Mouse (Mus musculus): ENCODE data around the gene Pglyrp2.

The Pglyrp2 gene

DNA sequence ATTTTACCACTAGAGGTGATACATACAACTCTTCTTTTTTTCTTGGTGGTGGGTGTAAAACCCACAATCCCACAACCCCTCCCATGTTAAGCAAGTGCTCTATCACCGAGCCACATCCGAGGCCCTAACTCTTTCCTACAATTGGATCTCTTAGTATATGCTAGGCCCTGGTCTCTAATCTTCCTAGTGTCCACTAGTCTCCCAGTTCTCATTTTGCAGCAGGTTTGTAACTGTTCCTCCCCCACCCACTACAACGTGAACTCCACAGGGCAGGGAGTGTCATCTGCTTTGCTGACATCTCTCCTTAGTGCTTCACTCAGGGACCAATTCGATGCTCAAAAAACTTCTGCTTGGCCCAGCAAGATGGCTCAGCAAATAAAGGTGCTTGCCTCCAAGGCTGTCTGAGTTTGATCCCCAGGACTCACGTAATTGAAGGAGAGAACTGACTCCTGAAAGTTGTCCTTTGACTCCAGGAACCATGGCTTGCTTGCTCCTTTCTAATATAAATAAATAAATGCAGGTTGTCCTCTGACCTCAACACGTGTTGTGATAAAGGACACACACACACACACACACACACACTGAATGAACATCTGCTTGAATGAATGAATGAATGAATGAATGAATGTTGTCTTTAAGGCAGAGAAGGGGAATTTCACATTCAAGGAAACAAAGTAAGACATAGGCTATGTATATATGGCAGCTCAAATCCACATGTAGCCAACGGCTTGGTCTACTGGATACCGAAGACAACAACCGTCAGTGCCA is 21.8 kb downstream of the Pglyrp2 start:
- peak; percentile 48 for DNase-seq (ENCODE audit: low spot score)

DNA sequence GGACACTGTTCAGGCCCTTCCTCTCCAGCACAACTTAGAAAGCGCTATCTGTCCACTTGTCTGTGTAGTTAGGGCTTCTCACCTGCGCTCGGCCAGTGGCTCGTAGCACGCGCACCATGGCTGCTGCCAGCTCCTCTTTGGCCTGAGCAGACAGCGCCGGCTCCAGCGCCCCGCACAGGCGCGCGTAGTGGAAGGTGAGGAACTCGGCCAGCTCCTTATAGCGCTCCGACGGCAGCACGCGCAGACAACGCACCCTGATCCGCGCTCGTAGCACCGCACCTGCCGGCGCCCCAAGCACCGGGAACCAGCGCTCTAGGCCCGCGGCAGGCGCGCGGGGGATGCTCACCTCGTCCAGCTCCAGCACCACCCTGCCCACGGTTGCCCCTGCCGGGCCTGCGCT is 27.7 kb downstream of the Pglyrp2 start:
- DNase-seq (ENCODE audit: low spot score), result no peak

DNA sequence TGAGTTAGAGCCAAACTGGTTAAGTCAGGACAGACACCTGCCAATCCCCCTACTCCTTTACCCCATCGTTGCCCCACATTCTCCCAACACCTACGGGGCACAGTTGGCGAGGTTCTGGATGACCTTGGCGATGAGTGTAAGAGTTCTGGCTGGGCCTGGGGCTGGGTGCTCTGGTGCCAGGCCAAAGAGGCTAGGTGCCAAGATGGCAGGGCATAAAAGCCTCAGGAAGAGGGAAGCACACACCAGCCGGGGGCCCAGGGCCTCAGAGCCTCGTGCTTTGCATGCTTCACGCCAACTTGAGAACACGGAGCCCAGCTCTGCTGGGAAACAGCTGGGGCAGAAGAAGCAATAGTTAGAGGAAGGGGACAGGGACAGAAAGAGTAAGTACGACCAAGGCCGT is 30.0 kb downstream of the Pglyrp2 start:
- DNase-seq (ENCODE audit: low spot score), result no peak

DNA sequence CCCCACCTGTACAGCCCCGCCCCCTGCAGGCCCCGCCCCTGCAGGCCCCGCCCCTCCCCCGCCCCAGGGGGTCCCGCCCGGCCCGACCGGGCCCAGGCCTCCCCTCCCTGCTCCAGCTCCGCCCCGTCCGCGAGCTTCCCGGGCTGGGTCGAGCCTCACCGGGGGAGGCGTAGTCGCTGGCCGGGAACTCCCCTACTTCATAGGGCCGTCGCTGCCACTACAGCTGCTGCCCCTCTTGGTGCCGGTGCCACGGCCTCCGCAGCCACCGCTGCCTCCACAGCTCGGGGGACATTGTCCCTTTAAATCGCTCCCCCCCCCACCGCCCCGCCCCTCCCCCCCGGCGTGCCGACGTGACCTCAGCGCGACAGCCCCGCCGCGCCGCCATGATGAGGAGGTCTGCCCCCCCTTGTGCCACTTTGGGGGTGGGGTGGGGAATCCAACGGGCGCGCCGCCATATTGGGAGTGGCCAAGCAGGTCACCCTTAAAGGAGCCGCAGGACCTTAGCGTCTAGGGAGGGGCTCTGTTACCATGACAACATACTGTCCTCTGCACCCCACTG is 34.8 kb downstream of the Pglyrp2 start, which contains the start of gene Wiz:
Wiz (minus strand) TSS at position 339 of the 559 bp plus-strand sequence.
- DNase-seq (ENCODE audit: low spot score), result peak; percentile 90

DNA sequence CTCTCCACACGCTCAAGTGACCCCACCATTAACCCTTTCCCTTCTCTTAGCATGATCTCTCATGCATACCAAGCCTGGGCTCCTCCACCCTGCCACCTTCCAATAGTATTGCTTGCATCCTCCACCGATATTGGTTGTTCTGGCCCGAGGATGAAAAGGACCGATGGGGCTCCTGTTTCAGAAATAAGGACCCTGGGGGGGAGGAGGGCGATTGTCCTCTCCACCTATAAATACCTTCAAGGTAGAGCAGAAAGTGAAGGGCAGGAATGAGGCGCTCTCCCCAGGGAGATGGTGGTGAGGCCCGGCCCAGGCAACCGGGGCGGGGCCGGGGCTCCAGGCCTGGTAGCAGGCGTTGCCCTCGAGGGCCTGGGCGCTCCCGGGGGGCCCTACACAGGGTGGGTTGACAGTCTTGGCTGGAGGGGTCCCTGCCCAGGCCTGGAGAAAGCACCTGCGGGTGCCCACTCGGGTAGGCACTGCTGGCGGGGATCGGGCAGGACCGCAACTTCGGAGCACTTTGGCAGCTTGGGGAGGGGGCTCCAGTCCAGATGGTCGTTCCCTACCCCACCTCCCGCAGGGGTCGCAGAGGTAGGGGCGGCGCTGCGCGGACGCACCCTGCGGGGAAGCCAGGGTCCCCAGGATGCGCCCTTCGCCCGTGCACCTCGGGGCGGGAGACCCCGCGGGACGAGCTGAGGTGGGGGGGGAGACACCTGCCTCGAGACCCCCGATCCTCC is 35.4 kb downstream of the Pglyrp2 start:
- no peak for DNase-seq (ENCODE audit: low spot score)

DNA sequence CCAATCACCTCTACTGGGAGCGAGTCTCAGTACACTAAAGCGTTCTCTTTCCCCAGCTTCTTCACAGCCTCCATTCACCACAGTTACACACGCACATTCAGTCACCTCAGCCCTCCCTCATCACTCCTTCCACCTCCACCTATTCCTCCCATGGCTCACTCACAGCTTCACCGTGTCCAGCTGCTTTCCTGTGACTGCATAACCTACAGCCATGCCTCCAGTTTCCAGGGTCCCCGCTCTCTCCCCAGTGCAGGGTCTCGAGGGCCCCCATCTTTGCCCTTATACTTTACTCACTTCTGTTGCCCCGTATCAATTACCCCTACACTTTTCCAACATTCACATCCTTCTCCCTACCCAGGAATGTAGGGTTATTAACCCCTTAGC is 36.0 kb downstream of the Pglyrp2 start:
- DNase-seq (ENCODE audit: low spot score), result no peak

DNA sequence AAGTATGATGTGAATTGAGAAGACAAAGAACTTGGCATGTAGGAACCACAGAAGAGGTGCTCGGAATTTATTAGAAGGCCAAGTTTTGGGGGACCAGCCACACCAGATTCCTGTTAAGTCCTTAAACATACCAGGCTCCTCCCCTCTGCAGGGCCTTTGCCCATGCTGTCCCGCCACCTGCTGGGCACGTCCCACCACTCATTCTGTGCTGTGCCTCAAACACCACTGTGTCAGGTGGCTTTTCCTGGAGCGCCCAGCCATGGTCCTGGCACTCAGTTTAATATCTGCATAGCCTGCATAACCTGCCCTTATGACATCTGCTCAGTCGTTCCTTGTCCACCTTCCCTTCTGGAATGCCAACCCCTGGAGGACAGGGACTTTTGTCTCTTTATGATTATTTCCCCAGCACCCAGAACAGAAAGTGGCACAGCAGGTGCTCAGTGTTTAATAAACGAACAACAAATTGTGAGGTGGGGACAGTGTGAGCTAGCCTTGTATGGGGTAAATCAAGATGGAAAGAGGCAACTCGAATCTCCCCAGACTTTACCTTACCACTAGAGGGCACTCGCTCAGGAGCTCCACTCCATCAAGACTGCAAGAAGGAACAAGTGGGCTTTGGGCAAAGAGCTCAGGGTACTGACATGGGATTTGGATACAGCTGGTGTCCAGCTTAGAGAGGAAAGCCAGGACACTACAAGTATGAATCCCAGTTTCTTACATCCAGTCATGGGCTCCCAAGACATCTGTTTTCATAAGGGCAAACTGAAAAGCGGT is 37.1 kb downstream of the Pglyrp2 start:
- DNase-seq (ENCODE audit: low spot score), result peak; percentile 62

DNA sequence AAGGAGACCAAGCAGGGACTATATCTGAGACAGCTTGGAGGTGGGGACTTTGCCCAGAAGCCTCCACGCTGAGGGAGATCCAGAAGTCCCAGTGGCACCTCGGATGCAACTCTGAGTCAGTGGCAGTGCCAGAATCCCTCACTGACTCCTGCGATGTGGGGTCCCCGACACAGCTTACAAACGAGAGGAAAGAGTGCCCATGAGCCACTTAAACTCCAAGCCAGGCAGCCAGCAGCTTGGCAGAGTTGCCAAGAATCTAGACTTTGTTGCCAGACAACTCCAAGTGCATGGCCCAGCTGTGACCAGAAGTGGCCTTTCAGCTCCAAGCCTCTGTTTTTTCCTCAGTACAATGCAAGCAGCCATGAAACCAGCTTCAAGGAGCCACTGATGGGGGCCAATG is 40.3 kb downstream of the Pglyrp2 start:
- no peak for DNase-seq (ENCODE audit: low spot score)

DNA sequence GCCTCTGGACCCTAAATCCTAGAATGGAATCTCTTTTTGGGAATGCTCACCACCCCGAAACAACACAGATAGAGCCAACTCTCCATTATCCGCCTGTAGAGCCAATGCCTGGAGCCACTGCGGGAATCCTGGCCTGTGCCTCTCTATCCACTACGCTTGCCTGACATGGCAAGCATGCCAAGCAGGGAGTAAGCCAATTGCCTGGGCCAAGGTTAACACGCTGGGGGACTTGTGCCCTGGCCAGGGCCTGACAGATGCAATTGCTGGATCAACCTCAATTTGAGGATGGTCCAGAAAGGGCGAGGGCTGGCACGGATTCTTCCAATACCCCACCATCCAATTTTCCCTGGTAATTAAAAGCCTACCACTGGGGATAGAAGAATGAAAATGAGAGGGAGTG is 41.4 kb downstream of the Pglyrp2 start:
- no peak for DNase-seq (ENCODE audit: low spot score)

DNA sequence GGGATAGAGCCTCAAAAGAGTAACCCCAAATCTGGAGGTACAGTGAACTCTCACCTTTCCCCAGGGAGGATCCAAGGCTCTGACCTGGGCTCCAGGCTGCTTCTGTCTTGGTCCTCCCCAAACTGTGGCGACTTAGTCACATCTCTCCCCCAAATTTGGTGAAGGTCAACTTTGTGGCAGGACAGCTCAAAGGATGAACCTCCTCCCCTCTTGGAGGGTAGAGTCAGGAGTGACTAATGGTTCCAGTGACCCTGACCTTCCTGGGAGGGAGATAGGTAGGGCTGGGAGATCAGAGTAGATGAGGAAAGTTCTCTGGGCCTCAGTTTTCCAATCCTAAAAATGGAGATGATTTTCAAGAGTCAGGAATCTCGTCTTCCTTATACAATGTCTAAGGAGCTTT is 45.2 kb downstream of the Pglyrp2 start:
- DNase-seq (ENCODE audit: low spot score), result no peak

DNA sequence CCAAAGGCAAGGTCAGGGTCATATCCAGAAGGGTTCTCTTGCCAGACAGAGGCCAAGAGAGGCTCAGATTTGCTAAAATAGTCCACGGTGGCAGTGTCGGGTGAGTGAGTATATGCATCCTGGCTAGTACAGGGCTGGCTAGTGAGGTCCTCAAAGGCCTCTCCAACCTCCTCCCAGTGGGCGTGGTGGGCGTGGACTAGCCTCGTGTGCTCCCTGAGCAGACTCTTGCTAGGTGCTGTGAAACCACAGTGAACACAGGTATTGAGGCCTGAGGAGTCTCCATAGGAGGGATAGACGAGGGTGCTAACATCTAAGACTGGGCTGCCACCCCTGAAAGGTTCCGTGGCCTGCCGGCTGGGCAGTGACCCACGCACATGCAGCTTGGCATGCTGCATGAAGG is 46.8 kb downstream of the Pglyrp2 start:
- DNase-seq (ENCODE audit: low spot score), result no peak

DNA sequence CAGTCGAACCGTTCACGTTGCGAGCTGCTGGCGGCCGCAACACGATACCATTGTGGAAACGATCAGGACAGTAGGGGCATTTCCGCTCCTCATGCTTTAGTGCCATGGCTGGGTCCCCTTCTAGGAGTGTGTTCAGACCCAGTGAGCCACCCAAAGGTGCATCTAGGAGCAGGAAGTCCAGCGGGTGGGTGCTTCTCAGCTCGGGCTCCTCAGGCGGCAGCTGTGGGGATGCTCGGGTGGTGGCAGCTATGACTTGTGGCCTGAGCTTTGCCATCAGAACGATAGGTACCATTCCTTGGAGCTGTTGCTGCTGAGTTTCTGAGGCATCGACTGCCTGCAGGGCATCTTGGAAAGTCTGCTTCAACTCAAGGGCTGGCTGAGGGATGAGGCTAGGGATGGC is 47.5 kb downstream of the Pglyrp2 start:
- DNase-seq (ENCODE audit: low spot score), result no peak

DNA sequence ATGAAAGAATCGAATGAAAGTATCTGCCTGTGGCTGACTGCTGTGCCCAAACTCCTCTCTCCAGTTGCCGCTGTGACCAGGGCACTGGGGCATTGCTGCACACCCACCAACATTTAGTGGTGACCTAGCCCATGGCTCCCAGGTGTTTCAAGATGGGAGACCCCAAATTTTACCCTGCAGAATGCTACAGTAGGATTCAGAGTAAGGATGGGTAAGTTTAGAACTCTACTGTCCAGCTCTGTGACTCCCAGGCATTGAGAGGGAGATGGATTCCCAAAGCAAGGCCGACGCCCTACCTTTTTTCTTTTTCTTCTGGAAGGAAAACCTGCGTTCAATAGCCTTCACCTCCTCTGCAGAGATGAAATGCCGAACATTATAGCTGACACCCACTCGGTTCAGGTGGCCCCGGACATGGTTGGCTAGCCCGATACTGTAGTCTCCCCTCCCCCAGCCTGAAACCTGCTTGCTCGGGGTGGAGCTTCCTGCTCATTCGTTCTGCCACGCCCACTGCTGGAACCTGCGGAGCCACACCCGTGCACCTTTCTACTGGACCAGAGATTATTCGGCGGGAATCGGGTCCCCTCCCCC is 54.9 kb downstream of the Pglyrp2 start:
- DNase-seq (ENCODE audit: low spot score), result no peak

DNA sequence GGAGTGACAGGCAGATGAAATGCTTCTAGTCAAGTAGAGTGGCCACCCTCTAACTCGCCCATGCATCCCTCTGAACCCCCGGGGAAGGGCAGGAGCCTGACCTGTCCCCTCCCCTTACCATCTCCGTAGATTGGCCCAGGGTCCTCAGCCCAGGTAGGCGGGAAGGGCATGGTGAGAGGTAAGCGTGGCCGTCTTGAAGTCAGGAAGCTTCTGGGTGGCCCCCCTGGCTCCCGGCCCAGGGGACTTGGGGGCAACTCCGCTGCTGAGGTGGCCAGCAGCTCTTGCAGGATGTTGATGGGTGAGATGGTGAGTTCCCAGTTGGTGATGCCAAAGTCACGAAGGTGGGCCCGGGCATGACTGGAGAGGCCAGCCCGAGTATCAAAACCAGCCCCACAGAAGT is 56.3 kb downstream of the Pglyrp2 start:
- no peak for DNase-seq (ENCODE audit: low spot score)

DNA sequence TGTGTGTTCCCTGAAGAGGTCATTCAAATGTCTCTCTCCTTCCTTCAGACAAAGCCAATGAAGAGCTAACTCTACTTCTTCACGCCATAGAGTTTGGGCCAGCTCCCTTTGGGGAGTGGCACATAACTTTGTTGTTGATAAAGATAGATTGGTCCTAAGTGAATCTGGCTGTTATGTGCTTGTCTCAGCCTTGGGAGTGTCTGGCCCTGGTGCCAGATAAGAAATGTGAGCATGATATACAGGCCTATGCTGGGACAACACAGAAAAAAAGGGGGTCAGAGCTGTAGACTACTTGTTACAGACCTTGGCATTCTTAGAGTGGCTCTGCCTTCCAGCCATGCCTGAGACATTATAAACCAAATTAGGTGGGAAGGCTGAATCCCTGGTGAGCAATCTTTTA is 58.7 kb downstream of the Pglyrp2 start:
- DNase-seq (ENCODE audit: low spot score), result no peak

DNA sequence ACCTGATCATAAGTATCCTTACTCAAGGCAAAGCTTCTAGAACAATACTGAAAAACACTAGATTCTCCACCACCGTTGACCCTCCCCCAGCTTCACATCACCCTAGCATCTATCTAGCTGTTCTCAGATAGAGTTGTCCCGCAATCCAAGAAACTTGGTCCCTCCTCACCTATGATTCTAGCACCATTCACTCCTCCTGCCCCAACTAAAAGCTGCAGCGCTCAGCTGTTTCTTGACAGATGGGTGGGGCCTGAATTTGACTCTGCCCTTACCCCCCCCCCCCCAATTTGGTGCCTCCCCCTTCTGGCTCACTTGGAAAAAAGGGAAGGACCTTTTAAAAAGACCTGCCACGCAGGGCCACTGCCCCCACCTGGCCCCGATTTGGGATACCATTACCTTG is 59.1 kb downstream of the Pglyrp2 start:
- no peak for DNase-seq (ENCODE audit: low spot score)

DNA sequence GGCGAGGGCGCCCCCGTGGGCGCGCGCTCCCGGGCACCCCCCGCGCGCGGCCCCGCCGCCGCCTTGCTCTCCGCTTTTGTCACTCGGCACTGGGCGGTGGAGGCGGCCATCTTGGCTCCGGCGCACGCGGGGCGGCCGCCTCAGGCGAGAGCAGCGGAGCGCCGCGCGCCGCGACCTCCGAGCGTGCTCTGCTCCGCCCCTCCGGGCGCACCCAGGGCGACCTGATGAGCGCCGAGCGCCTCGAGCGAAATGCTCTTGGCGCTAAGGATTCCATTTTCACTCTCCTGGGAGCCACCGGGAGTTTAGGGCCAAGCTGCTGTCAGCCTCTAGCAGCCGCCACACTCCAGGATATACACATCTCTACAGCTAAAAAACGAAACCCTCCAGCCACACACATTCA is 59.6 kb downstream of the Pglyrp2 start:
- DNase-seq (ENCODE audit: low spot score), result peak; percentile 82

DNA sequence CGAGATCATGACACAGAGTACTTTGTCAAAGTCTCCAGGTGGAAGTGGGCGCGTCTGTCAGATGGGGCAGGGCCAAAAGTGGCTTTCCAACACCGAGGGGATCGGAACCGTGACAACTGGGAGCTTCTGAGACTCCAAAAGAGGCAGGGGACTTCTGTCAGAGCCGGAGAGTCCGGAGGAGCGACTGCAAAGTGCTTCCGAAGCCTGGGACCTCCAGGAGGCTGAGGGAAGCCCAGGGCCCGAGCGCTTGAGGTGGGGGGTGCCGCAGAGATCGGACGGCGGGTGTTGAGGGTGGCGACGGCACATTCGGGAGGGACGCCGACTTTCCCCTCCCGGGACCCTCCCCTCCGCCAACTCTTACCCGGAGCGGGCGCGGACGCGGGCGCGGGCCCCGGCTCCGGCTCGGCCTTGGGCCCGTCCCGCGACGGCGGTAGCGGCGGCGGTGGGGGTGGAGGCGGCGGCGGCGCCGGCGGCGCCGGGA is 60.1 kb downstream of the Pglyrp2 start:
- no peak for DNase-seq (ENCODE audit: low spot score)

DNA sequence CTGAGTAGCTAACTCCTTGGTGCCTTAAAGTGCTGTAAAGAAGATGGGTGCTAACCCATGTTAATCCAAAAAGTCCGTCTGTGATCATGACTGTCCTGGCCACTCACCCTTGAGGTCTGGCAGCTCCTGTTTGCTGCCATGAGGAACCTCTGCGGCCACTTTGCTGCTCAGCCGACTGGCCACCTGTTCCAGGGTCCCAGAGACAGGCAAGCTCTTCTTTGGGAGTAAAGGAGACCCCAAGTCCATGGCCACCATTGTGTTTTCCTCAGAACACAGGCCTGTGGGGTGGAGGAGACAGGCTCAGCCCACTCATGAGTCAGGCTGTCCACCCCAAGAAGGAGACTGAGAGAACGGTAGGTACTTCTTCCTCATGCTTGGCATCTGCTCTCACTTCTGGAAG is 61.3 kb downstream of the Pglyrp2 start:
- DNase-seq (ENCODE audit: low spot score), result no peak
